Mouse (Mus musculus) frontal cortex, postnatal 10 days (tissue): ENCODE data around the gene Rbmx.

Experiments
- DNase-seq, 2 experiments: peaks; one replicate each; pipeline ENCODE4 v3.0.0; 2022; ENCODE audit warnings: low spot score in 2 of 2, mixed read lengths in 1 of 2

Rbmx gene

DNA sequence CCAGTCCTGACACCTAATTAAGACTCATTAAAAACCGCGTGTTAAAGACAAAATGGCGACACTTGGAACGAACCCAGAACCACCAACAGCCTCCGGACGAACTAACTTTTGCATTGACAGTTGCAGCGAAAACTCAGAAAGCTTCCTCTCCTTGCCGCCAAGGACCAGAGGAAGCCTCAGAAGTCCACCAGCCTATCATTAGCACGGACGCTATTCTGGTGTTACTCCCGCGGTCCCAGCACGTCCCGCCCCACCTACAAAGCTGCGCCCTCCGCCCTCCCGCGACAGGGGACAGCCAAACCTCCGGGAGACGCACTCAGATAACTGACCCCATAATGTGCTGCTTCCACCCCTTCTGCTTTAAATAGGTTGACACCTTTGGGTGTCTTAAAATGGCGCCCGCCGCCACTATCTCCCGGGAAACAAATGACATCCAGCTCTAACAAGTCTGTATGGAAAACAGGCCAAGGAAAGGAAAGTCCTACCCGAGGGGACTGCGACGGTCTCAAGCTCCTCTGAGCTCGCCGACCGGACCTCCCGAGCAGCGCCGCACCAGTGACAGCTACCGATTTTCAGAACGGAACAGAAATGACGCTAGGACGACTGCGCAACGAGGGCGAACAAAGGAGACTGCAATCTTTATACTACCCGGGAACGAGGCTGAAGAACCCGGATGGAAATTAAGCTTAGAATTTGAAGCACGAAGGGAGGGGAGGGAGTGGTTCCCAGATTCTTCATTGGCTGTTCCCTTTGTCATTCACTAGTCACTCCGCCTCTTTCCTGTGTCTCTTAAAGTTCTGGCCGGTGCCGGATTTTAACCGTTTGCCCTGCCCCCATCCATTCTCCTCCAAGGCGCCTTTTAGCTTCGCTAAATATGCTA, at the start of gene Rbmx:
Gene Rbmx, minus strand, starts transcription at position 670 of the 880 bp plus-strand sequence.
- DNase-seq, result peak; percentile 79 to 81

- no peak for DNase-seq
Observed at GRCm38 (mm10) chrX:57433897-57434296, 41.1 kb upstream of the Rbmx start.

DNA sequence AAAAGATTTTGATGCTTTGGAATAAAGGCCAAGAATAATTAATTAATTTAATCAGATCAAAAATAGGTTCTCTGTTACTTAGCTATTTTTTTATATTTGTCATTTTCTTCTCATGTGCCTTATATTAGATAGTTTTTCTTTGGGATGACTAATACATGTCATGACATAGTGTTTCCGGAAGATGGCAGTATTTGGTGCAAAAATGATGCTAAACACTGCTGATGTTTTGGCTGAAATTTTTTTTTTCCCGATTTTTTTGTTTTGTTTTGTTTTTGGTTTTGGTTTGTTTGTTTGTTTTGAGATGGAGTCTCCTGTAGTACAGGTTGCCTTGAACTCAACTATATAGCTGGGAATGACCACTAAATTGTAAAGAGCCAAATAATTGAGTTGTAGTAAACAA, 38.8 kb upstream of the Rbmx start:
- no peak for DNase-seq

DNA sequence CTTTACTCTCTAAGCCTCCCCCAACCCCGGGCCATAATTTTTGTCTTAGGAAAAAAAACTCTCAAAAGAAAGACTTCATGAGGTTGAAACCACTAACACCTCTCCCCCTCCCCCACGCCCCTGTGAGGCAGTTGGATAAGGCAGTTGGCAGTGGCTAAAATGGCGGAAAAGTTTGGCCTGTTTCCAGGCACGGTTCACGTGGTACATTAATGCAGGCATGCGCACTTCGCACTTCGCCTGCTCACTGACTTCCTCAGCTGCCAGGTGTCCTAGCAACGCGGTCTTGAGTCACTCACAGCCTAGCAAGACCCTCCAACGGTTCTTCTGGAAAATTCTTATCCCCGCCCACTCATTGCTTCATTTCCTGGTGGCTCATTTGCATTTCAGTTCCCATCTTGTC, 15.9 kb upstream of the Rbmx start, which contains the start of gene Gm364:
Gene Gm364, plus strand, starts transcription at position 386 of the 400 bp plus-strand sequence.
- no peak for DNase-seq

DNA sequence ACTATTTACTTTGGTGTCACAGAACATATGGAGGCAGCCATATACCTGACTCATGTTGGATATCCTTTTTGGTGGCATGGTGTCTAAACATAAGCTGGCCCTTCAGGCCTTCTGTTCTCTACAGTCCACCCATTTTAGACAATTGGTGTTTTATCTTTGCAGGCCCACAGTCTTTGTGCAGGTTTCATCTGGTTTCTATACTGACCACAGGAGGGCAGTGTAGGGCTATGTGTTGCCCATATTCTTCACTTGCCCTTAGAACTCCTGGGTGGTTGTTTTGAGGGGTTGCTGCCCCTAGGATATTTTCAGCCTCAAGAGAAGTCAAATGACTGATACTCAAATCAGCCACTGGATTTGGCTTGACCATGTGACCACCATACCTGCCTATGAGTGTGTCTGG, 10.8 kb upstream of the Rbmx start:
- no peak for DNase-seq

- no peak for DNase-seq
Observed at GRCm38 (mm10) chrX:57401388-57401787, 8.6 kb upstream of the Rbmx start.

DNA sequence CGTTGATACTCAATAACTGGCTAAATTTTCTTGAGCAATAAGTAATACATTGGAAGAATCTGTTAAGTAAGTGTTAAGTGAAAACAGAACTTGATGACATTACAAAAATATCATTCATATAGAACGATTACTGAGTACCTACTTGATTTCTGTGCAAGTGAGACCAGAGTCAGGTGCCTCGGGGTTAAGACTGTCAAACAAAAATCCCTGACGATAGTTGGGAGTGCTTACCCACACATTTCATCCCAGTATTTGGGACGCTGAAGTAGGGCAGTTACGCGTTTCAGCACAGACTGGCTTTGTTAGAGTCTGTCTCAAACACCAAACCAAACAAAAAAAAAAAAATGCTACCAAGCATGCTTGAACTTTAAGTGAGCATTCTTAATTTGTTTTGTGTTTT, 576 bp upstream of the Rbmx start:
- no peak for DNase-seq

- no peak for DNase-seq
Observed at GRCm38 (mm10) chrX:57380915-57381314, 11.9 kb downstream of the Rbmx start.

GRCm38 (mm10) chrX:57378579-57378978, 14.3 kb downstream of the Rbmx start:
- no peak for DNase-seq

- no peak for DNase-seq
Observed at GRCm38 (mm10) chrX:57377096-57377495, 15.7 kb downstream of the Rbmx start.

DNA sequence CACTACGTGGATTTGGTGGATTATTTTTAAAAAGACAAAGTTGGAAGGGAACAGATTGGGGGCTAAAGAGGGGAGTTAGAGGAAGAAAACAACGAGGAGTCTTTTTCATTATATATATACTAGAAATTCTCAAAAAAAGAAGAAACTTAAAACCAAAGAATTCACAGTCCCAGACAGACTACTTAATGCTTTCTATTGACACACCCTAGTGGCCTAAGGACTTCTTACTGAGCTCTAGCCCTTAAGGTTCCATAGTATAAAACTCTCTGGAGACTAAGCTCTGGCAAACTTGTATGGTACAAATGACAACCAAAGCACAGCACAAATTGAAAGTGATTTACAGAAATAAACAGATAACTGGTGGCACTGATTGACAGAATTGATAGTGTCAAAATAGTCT, 18.8 kb downstream of the Rbmx start:
- no peak for DNase-seq

DNA sequence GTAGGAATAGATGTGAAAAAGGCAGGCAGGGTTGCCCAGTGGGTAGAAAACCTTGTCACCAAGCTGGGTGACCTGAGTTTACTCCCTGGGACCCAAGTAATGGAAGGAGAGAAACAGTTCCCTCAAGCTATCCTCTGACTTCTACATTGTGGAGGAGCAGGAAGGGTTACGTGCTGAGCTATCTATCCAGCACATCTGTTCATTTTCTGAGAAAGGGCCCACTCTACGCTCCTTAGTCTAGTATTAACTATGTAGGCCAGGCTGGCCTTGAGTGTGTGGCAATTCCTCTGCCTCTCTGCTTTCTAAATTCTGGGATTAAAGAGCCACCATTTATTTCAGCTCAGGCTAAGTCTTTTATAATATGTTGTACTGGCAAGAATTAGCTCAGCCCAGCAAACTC, 19.3 kb downstream of the Rbmx start:
- no peak for DNase-seq

DNA sequence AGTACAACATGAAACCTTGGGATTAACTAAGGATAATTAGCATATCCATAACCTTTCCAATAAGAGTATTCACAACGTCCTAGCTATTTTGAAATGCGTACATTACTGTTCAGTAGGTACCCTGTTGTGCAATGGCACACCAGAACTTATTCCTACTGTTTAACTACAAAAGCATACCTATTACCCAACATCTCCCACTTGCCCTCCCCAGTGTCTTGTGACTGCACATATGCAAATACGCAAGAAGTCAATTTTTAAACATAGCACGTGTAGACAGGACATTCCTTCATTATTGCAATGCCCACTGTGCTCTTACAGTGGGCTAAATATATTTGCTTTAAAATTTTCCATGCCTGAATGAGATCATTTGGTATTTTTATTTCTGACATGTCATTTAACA, 19.9 kb downstream of the Rbmx start:
- DNase-seq, result no peak

DNA sequence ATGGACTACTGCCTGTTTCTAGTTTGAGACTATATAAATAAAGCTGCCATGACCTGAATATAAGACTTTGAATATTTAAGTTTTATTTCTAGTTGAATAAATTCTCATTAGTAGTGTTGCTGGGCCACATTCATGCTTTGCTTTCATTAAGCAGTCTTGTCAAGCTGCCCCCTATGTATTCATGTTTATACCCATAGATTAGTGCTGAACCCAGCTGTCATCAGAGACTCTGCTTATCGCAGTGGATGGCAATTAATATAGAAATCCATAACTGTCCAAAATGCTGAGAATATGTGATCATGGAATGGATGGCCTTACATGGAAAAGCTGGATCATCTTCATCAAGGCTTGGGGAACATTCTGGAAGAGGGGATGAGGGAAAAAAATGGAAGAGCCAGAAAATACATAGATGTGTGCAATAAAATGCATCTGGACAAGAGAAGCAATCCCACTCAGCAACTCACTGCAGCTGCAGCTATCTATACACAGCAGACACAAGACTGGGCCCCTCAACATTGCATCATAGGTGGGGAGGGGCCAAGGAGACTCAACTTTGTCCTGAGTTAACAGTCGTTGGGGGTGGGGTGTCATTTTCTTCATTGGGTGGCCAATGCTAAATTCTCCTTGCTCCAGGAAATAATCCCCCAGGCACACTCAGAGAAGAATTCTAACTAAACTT, 27.8 kb downstream of the Rbmx start:
- no peak for DNase-seq

GRCm38 (mm10) chrX:57359316-57359715, 33.5 kb downstream of the Rbmx start:
- no peak for DNase-seq

DNA sequence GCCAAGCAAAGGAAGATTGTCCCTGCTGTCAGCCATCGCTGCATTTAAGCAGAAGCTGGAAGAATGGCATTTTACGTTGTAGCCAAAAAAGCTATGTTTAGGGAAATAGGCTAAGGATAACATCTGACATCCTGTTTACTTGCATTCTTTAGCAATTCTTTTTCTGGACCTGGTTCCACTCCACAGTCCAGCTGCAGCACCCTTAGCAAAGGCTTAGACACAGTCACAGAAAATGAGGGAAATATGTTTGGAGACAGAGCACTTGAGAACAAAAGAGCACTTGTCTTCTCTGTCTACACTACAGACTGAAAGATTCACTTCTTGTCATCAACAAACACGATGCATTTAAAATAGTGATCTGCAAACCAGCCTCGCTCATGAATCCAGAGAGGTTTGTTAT, 53.6 kb downstream of the Rbmx start:
- no peak for DNase-seq

DNA sequence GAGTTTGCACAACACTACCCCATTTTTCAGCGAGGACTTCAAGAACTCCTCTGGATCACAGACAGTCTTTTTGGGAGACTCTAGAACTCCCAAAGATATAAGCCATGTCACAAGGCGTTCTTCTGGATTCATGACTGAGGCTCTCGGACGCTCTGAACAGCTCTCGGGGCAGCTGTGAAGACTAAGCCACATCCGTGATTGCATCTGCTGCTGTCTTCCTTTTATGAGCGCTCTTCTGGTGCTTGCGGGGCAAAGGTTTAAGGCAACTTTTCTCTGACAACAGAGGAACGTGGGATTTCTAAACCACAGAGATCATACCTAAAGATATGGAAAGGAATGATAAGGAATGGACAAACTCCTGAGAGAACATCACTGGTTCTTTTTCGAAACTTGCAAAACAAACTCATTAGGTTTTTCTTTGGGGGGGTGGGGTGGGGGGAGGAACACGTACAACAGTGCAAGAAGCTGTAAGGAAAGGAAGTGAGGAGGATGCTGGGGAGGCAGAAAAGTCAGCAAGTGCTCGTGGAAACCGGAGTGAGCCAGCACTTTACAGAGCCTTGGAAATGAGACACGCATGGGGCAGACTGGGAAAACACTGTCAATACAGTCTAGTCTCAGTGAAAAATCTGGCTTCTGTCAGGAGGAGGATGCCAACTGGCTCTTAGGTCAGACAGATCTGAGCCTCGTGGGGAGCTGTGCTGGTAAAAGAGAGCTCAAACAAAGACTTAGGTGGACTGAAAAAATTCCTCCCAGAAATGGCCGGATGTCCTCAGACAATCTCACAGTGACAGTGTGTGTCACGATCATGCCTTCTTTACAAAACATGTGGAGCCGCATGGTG, 54.2 kb downstream of the Rbmx start, which contains the start of gene Arhgef6:
Gene Arhgef6, minus strand, starts transcription at position 359 of the 841 bp plus-strand sequence.
- DNase-seq, result no peak

DNA sequence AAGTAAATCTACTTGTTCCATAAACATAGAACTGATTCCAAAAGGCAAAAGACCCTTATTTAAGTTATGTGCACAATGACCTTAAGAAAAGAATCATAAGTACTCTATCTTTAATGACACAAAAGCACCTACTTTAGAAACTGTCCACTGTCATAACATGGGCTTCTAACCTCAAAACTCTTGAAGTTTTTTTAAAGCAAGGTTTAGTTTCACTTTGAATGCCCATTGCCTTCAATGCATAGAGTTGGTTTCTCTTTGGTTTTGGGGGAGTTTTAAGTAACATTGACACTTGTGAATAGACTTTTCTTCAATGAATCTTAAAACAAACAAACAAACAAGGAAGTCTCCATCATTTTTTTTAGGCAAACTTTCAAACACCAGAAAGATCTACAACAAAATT, 55.3 kb downstream of the Rbmx start:
- DNase-seq, result no peak

DNA sequence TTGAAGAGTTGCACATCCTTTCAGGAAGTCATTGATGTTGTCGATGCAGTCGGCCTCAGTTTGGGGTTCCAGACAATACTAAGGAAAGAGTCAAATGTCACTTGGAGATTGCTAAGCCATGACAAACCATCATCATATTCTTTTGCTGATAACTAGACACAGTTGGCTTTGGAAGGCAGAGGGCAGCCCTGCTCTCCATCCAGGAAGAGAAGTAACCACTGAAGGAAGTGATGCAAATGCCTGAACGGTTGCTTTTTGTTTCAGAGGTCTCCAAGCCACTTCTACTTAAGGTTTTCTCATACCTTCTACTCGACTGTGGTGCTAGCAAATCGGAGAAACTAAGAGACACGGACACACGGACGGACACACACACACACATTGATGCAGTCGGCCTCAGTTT, 55.9 kb downstream of the Rbmx start:
- no peak for DNase-seq

- DNase-seq, result no peak
Observed at GRCm38 (mm10) chrX:57335313-57335712, 57.5 kb downstream of the Rbmx start.
